Mouse (Mus musculus) forebrain, postnatal 0 days (tissue): ENCODE results near the gene Sh3bp4. TPM values are rescaled to one million over a fixed set of nuclear protein-coding genes. Genes with fewer than 3 reads are reported as not detected.
A peak's percentile ranks its signal among the peaks of the same experiment; 100 is the strongest.

ENCODE experiments used
- ATAC-seq: fragments of 200-750 bp; cut with Nextera tagmentation; 2 replicates; pipeline ENCODE4 v1.8.0; 2017; ENCODE audit warnings: mild to moderate bottlenecking, moderate library complexity
- DNase-seq: peaks from one replicate; pipeline ENCODE4 v3.0.0-alpha.2; 2015
- H3K27ac ChIP-seq: fragments of 300-500 bp; sonication (generic); 2 replicates; pipeline ENCODE4 v1.5.1; 2014; ENCODE audit warnings: low read depth, mild to moderate bottlenecking, antibody characterized with exemption, low read length, moderate library complexity, mixed read lengths
- H3K27me3 ChIP-seq: fragments of 300-500 bp; sonication (generic); 2 replicates; pipeline ENCODE4 v1.6.1; 2014; ENCODE audit warnings: mild to moderate bottlenecking, low read length, mixed read lengths; ENCODE audit not compliant: insufficient read depth
- H3K36me3 ChIP-seq: fragments of 300-500 bp; sonication (generic); 2 replicates; pipeline ENCODE4 v1.6.1; 2014; ENCODE audit warnings: mild to moderate bottlenecking, moderate library complexity; ENCODE audit not compliant: insufficient read depth
- H3K4me1 ChIP-seq: fragments of 300-500 bp; sonication (generic); 2 replicates; pipeline ENCODE4 v1.6.1; 2014; ENCODE audit warnings: antibody characterized with exemption; ENCODE audit not compliant: insufficient read depth
- H3K4me2 ChIP-seq: fragments of 300-500 bp; sonication (generic); 2 replicates; pipeline ENCODE4 v1.6.1; 2014; ENCODE audit warnings: low read depth, mild to moderate bottlenecking, moderate library complexity
- H3K4me3 ChIP-seq: fragments of 300-500 bp; sonication (generic); 2 replicates; pipeline ENCODE4 v1.5.1; 2014; ENCODE audit warnings: low read depth, low read length, mixed read lengths
- H3K9ac ChIP-seq: fragments of 300-500 bp; sonication (generic); 2 replicates; pipeline ENCODE4 v1.6.1; 2014; ENCODE audit warnings: mild to moderate bottlenecking
- H3K9me3 ChIP-seq: fragments of 300-500 bp; sonication (generic); 2 replicates; pipeline ENCODE4 v1.6.1; 2016; ENCODE audit warnings: low read length
- CTCF ChIP-seq: sonication (generic); IDR thresholded peaks from 2 replicates; pipeline ENCODE4 v1.5.1; 2016; ENCODE audit warnings: antibody characterized with exemption, control low read depth, low read depth
- WGBS: fragments of 180-500 bp; shearing (Covaris S2); extraction: QIAGEN DNeasy Blood & Tissue Kit; methylation state at CpG from one replicate; pipeline ENCODE4 v1.1.7; 2014; 5-methylcytosine and 5-hydroxymethylcytosine counted together
- polyA plus RNA-seq: library from polyadenylated mRNA; unstranded; fragments of >200 nt; fragmentation: Nextera tagmentation; extraction: Ambion mirVana; gene quantifications from 2 replicates; pipeline ENCODE4 v1.2.1, GENCODE M21; 2015
- total RNA-seq: library from RNA; depleted of rRNA; stranded (reverse); fragments of >200 nt; gene quantifications from 2 replicates; pipeline ENCODE4 v1.2.3, GENCODE M21; 2014

Sh3bp4 gene
- total and polyA plus RNA-seq, 2 experiments from 2014 or later: 18.9 to 29.0 TPM

GRCm38 (mm10) chr1:89070871-89071361, 701 bp downstream of the Sh3bp4 start:
- Histone ChIP-seq H3K36me3 (no peaks in the 10 kb centered on the region), H3K9me3 (no peaks in the 10 kb centered on the region), H3K4me2 (peak overlapping the region; percentile 74), H3K4me1 (peaks cover 24% of the 10 kb centered on the region; the same call in 1 of the 2 replicates), H3K9ac (peak overlapping the region; percentile 68), H3K27ac (peak overlapping the region; percentile 79), H3K4me3 (peak overlapping the region; percentile 72), H3K27me3 (no peaks in the 10 kb centered on the region)
- DNase-seq: peak; percentile 60
- WGBS: under 1% methylated on average over 28 of the region's 28 CpGs
- TF ChIP-seq CTCF: no peak
- ATAC-seq: peak; percentile 9; the same call in 1 of the 2 replicates

DNA sequence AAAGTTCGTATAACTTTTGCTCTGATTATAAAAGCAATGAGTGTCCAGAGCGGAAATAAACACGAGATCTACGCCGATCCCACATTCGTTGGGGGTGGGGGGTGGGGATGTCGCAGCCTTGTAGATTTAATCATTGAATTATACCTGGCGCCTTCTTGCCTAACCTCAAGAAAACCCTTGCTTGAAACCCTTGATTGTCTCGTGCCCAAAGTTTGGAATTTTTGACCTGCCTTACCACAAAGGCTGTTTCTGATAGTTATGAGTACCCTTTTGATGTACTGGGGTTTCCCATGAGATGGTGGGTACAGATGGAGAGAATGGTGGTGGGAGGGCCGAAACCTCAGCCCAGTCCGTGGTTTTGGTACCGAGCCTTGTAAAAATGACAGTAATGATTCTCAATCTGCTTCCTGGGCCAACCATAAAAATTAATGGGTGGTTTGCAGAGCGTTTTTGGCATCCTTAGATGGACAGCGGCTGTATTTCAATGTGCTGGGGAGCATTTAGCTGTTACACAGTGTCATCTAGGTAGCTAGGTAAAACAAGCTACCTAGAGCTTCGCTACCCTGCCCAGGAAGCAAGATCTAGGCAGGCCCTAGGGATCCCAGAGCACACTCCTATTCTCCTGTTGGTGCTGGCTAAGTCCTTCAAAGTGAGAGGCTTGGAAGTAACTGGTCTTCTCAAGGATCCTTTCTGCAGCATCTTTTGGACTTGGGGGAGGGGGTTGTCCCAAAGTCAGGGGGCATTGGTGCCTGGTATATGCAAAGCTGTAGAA, 1.3 kb downstream of the Sh3bp4 start:
- ATAC-seq (no peak), DNase-seq (no peak)
- WGBS: 7% methylated on average over 15 of the region's 15 CpGs
- H3K9me3 ChIP-seq: no peaks in the 10 kb centered on the region
- peak overlapping the region; percentile 74 for H3K4me2 ChIP-seq
- H3K27me3 ChIP-seq: no peaks in the 10 kb centered on the region
- H3K9ac ChIP-seq: peak overlapping the region; percentile 68
- peaks cover 24% of the 10 kb centered on the region; the same call in 1 of the 2 replicates for H3K4me1 ChIP-seq
- no peaks in the 10 kb centered on the region for H3K36me3 ChIP-seq
- no peak for TF ChIP-seq CTCF
- H3K4me3 ChIP-seq: peak overlapping the region; percentile 72
- H3K27ac ChIP-seq: peak overlapping the region; percentile 79

GRCm38 (mm10) chr1:89072143-89072990, 2.2 kb downstream of the Sh3bp4 start:
- H3K4me3 ChIP-seq: peak overlapping the region; percentile 72
- 10% methylated on average over 14 of the region's 14 CpGs for WGBS
- no peaks in the 10 kb centered on the region for H3K36me3 ChIP-seq
- no peaks in the 10 kb centered on the region for H3K27me3 ChIP-seq
- H3K4me1 ChIP-seq: peaks cover 24% of the 10 kb centered on the region; the same call in 1 of the 2 replicates
- ATAC-seq (no peak), DNase-seq (no peak)
- peak overlapping the region; percentile 74 for H3K4me2 ChIP-seq
- peak overlapping the region; percentile 24; the same call in 1 of the 2 replicates for H3K27ac ChIP-seq
- no peaks in the 10 kb centered on the region for H3K9me3 ChIP-seq
- H3K9ac ChIP-seq: peak overlapping the region; percentile 68
- no peak for TF ChIP-seq CTCF

DNA sequence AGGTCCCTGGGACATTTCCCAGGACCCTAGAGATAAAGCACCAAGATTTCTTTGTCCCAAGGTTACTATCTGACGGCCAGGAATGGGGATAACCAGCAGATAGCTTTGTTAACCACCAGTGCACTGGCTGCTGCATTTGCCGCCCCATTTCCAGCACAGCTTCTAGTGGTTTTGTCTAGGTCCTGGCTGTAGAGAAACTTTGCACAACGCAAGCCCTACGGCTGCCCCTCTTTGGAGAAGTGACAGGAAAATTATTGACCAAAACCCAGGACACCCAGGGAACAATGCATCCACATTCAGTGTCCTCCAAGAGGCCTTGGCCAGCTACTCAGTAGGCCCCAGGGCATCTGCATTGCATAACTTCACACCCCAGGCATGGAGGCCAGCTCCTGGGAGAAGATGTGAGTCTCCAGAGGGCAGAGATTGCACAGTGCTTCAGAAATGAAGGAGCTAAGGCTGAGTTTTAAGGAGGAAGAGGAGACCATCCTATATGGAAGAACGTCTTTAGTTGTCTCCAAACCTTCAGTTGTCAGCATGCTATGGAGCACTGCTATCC, 3.2 kb downstream of the Sh3bp4 start:
- Histone ChIP-seq H3K9ac (no peak overlapping the region), H3K4me2 (peak overlapping the region; percentile 74), H3K9me3 (no peaks in the 10 kb centered on the region), H3K27ac (no peak overlapping the region), H3K36me3 (no peaks in the 10 kb centered on the region), H3K4me1 (peaks cover 24% of the 10 kb centered on the region; the same call in 1 of the 2 replicates), H3K4me3 (no peak overlapping the region), H3K27me3 (no peaks in the 10 kb centered on the region)
- DNase-seq (no peak), ATAC-seq (no peak)
- TF ChIP-seq CTCF: no peak
- 59% methylated on average over 5 of the region's 5 CpGs for WGBS

GRCm38 (mm10) chr1:89074678-89075077, 4.5 kb downstream of the Sh3bp4 start:
- Histone ChIP-seq H3K9ac (no peak overlapping the region), H3K4me3 (no peak overlapping the region), H3K27me3 (no peaks in the 10 kb centered on the region), H3K4me1 (0 out of 2 replicates have a peak, but pooled peaks cover 13% of the 10 kb centered on the region), H3K27ac (no peak overlapping the region), H3K4me2 (no peak overlapping the region), H3K36me3 (no peaks in the 10 kb centered on the region), H3K9me3 (no peaks in the 10 kb centered on the region)
- WGBS: 77% methylated on average over 6 of the region's 6 CpGs
- ATAC-seq (no peak), DNase-seq (no peak)
- no peak for TF ChIP-seq CTCF

GRCm38 (mm10) chr1:89075120-89075519, 4.9 kb downstream of the Sh3bp4 start:
- no peak for DNase-seq
- H3K27ac ChIP-seq: no peak overlapping the region
- no peak for ATAC-seq
- no peak overlapping the region for H3K9ac ChIP-seq
- 0 out of 2 replicates have a peak, but pooled peaks cover 13% of the 10 kb centered on the region for H3K4me1 ChIP-seq
- H3K4me3 ChIP-seq: no peak overlapping the region
- no peak for TF ChIP-seq CTCF
- 55% methylated on average over 8 of the region's 8 CpGs for WGBS
- H3K9me3 ChIP-seq: no peaks in the 10 kb centered on the region
- H3K4me2 ChIP-seq: no peak overlapping the region
- H3K36me3 ChIP-seq: no peaks in the 10 kb centered on the region
- H3K27me3 ChIP-seq: no peaks in the 10 kb centered on the region
